Mouse (Mus musculus) left cerebral cortex, adult 18-20 months (tissue): ENCODE results near the gene Taok2. TPM values are rescaled to one million over a fixed set of nuclear protein-coding genes. Genes with fewer than 3 reads are reported as not detected.
A peak's percentile ranks its signal among the peaks of the same experiment; 100 is the strongest.

ENCODE experiments used
- DNase-seq, 2 experiments: peaks; one replicate each; pipeline ENCODE4 v3.0.0; 2021 to 2022; ENCODE audit warnings: low spot score in 2 of 2, mixed read lengths in 1 of 2
- total RNA-seq, 2 experiments: library from RNA; stranded (reverse); gene quantifications; 2 replicates each; pipeline ENCODE4 v1.2.3; 2021

Taok2 gene
- total RNA-seq, 2 experiments from 2014 or later, result 150 to 163 TPM

DNA sequence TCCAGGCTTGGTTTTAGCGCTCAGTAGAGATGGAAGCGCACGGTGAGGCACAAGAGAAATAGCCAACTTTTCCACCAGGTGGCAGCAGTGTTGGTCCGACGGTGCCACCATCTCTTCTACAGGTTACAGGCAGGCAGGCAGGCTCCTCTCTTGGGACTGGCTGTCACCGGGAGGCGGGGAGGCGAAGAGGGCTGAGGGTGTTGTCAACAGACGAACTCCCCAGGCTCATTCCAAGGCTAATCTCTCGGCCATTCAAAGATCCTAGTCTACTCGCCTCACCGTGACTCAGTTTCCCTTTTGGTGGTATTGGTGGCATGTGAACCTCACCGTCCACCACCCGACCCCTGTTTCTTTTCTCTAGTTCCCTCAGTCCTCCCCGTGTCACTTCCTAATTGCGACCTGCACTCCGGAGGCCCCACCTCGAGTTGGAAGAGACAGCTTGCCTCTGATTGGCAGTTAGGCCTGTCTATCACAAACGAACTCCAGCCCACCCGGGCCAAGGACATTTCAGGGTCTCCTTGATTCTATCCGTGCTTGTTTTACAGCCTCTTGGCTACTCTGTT lies 52.4 kb downstream of the Taok2 start:
- peak; percentile 77 to 83 for DNase-seq

DNA sequence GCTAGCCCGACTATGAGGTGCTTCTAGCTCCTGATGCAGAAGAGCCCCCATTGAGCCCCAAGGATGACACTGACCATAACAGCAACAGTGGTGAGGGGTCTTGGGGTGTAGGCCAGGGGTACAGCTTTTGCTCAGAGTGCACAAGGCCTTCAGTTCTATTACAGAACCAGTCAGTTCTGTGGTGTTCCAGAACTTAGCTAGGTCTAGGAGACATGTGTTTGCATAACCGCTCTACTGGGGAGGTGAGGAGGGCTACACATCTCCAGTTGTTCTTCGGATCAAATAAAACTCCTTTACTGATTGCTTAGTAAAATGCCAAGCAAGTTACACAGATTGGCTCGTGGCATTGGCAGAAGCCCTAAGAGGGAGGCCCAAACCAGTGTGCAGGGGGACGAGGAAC lies 53.0 kb downstream of the Taok2 start, which contains the start of gene 4930451I11Rik:
Gene 4930451I11Rik, minus strand, starts transcription at position 101 of the 400 bp plus-strand sequence.
- no peak for DNase-seq

DNA sequence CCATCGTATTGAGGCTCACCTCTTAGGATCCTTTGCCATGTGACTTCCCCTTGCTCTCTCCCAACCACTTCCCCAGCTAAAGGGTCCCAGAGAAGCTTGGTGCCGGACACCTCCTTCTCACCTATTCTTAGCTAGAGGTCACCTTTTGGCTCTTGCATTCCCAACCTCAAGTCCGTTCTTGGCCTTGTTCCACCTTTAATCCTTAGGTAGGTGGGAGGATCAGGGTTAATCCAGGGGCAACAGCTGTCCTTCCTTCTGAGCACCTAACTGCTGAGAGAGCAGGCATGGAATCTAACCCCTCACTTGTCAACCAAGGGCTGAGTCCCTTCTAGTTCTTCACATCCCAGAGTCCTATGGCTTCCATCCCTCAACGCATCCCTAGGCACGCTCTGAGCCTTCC lies 58.6 kb downstream of the Taok2 start:
- DNase-seq, result no peak

DNA sequence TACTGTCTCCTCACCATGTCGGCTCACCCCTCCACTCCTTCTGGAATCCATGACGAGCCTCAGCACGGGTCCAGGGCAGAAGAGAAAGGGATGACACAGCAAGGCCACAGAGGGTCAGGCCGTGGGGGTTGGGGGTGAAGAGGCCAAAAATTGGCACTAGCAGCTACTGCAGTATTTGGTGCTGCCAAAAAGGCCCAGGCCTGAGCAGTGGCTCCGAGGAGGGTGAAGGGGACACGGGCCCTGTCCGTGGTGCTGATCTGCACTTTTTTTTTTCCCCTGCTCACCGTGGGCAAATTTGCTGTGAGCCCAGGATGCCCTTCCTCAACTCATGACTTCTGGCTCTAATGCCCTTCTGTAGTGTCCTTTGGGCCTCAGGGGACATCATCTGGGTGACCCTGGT lies 59.1 kb downstream of the Taok2 start:
- no peak for DNase-seq

DNA sequence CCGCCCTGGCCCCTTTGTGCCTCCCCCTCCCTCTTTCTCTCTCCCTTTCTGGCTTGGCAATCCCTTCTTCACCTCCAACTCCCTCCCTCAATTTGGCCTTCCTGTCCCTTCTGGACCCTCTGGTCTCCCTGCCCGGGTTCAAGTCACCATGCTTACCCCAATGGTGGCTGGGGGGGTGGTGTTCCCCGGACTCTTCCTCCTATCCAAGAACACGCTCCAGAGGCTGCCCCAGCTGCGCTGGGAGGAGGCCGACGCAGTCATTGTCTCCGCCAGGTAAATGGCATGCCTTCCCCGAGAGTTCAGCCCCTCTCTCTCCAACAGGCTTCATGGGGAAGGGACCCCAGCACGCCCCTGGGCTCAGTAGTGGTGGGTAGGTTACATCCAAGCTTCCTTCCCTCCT lies 60.6 kb downstream of the Taok2 start:
- DNase-seq, result no peak

DNA sequence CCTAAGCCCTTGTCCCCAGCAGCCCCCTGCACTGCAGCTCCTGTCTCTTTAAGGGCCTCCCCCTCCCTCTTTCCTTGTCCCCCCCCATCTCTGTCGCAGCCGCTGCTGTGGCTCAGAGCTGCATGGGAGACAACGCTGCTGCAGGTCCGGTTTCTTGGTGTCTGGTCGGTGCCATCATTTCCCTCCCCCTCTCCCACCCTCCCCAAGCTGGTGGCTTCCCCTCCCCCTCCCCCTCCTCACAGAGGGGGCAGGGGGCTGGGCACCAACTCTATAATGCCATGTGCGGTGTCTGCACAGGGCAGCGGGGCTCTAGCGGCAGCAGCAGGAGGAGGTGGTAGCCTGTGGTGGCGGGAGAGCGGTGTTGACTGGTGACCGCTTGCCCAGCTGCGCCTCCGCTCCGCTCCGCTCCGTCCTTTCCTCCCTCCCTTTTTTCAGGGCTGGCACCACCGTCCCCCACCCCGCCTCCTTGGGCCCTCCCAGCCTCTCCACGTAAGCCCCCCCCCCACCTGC lies 61.2 kb downstream of the Taok2 start:
- DNase-seq, result peak in 1 of 2 experiments; percentile 42

DNA sequence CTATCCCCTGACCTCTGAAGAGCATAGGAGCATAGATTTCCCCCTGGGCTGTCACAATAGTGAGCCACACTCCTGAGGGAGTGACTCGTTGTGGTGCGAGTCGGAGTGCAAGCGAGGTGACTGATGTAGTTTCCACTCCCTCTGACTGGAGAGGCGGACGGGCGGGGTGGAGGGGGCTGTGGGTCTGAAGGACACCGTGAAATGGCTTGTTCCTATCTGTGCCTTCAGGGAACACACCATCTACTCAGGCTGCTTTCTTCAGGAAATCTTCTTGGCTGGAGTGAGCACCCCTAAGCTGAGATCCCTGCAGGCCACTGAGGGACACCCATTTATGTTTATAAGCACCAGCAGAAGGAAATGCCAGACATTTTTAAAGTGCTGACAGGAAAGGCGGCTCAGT lies 61.8 kb downstream of the Taok2 start:
- no peak for DNase-seq

DNA sequence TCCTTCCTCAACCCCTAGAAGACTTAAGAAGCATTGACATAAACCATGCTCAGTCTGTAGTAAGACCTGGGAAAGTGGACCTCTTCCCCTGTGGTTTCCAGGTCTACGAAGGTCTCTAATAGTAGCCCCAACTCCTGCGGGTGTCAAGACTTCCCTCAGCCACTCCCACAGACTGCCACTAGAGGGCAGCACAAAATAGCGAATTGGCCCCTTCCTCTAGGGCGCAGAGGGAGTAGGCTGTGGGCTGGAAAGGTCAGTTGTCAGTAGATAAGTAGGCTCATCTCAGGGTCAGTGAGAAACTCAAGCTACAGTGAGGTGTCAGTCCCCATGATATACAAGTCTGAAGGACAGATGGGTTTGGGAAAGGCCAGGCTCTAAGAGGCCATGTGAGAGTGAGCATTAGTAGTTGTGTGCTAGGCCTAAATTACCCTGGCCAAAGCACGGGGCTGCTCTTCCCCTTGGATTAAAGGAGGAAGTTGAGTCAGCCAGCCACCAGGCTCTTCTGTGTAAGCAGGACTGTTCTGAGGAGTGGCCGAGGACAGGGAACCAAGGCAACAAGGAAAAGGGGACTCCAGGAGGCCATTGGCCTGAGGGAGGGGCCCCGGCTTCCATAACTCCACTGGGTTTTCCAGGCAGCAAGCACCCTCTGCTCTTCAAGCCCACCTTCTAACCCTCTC lies 62.5 kb downstream of the Taok2 start:
- peak; percentile 80 to 88 for DNase-seq

DNA sequence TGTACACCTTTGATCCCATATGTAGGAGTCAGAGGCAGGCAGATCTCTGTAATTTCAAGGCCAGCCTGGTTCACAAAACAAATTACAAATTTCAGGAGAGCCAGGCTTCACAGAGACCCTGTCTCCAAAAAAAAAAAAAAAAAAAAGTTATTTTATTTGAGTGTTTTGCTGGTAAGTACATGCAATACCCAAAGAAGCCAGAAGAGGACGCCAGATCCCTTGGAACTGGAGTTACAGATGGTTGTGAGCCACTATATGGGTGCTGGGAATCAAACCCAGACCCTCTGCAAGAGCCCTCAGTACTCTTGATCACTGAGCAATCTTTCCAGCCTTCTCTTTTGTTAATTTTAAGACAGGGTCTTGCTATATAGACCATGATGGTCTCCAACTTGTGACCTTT lies 65.7 kb downstream of the Taok2 start:
- DNase-seq, result no peak

DNA sequence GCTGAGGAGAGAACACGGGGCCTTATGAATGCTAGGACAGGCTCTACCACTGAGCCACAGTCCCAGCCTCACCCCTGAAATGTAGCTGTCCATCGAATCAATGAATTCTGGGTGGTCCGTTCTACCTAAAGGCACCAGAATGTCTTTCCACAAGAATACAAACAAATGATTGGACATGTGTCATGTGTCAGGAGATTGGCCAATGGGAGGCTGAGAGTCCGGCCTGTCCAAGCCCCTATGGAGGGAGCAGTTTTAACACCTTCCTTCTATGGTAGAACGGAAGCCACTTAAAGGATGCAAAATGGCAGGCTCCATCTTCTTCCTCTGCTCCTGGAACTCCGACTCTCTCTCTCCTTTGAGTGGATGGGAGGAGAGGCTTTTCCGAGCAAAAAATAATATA lies 66.9 kb downstream of the Taok2 start:
- DNase-seq, result no peak

DNA sequence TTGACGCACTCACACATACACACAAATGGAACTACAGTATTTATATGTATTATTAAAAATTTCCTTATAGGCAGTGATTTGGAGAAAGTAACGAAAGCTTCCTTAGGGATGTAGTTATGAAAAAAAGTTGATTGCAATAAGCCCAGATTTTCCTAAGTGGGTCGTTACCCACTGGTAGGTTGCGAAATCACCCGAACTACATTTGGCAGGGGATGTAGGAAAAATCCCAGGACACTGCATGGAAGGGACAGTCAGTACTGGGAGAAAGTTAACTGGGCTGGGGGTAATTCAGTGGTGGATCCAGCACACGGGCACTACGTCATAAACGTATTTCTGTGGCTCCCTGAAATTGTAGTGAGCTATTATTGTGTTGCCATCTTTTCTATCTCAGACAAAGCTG lies 68.0 kb downstream of the Taok2 start:
- no peak for DNase-seq

DNA sequence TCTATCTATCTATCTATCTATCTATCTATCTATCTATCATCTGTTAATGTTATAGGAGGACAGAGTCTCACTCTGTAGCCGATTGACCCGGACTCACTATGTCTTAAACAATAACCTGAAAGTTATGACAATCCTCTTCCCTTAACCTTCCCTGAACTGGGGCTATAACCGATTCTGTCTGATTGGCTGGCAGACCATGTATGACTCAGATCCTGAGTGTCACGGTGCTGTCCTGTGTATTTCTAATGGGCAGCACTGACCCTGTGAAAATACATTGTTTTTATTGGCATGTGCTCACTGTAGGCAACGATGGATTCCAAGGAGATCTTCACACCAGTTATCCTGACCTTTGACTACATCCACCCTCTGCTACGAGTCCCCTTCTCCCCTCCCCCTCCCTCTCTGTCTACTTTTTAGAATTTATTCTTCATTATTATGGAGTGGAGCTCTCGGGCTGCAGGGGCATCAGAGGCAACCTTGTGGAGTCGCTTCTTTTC lies 68.7 kb downstream of the Taok2 start:
- no peak for DNase-seq

Other genes with a start within 250 kb of the Taok2 start
- gene Sgf29, start 235.4 kb downstream of the Taok2 start, total RNA-seq, result 10 to 100 TPM; 30.5 to 32.9 TPM
- gene Sult1a1, start 208.3 kb downstream of the Taok2 start, total RNA-seq, result 10 to 100 TPM in 1 of 2 experiments, 1 to 10 TPM in 1; 8.1 to 12.9 TPM
- gene Bola2, start 189.3 kb downstream of the Taok2 start, total RNA-seq, result 10 to 100 TPM; 90.5 to 94.8 TPM
- 10 to 100 TPM; 14.5 to 15.1 TPM for gene Slx1b, start 188.9 kb downstream of the Taok2 start, total RNA-seq
- 100 to 1,000 TPM; 161 to 166 TPM for gene Coro1a, start 176.9 kb downstream of the Taok2 start, total RNA-seq
- 100 to 1,000 TPM; 157 to 208 TPM for gene Mapk3, start 125.1 kb downstream of the Taok2 start, total RNA-seq
- gene Gdpd3, start 118.4 kb downstream of the Taok2 start, total RNA-seq, result 1 to 10 TPM; 1.3 to 3.5 TPM
- gene Ypel3, start 107.7 kb downstream of the Taok2 start, total RNA-seq, result 100 to 1,000 TPM; 282 to 325 TPM
- gene Tbx6, start 103.2 kb downstream of the Taok2 start, total RNA-seq, result under 1 TPM; 0.56 to 0.63 TPM
- 10 to 100 TPM; 48.3 to 48.5 TPM for gene Ppp4c, start 92.2 kb downstream of the Taok2 start, total RNA-seq
- 10 to 100 TPM; 63.0 to 65.5 TPM for gene Fam57b, start 87.0 kb downstream of the Taok2 start, total RNA-seq
- not detected for gene 4930451I11Rik, start 53.1 kb downstream of the Taok2 start, total RNA-seq
- gene Doc2a, start 37.3 kb downstream of the Taok2 start, total RNA-seq, result 10 to 100 TPM; 55.8 to 56.1 TPM
- 10 to 100 TPM; 29.0 to 31.9 TPM for gene Hirip3, start 22.7 kb downstream of the Taok2 start, total RNA-seq
- 10 to 100 TPM; 54.0 to 54.6 TPM for gene Ino80e, start 22.3 kb downstream of the Taok2 start, total RNA-seq
- gene Tmem219, start 38.2 kb upstream of the Taok2 start, total RNA-seq, result 10 to 100 TPM; 19.6 to 23.3 TPM
- gene Kctd13, start 44.2 kb upstream of the Taok2 start, total RNA-seq, result 100 to 1,000 TPM; 136 to 158 TPM
- gene Asphd1, start 64.9 kb upstream of the Taok2 start, total RNA-seq, result 10 to 100 TPM; 39.7 to 43.3 TPM
- 100 to 1,000 TPM; 407 to 416 TPM for gene Sez6l2, start 65.9 kb upstream of the Taok2 start, total RNA-seq
- 100 to 1,000 TPM; 171 to 180 TPM for gene Cdipt, start 91.2 kb upstream of the Taok2 start, total RNA-seq
- gene Cdiptos, start 91.4 kb upstream of the Taok2 start, total RNA-seq, result under 1 TPM in 1 of 2 experiments, not detected in 1; 0.45 TPM
- gene Mvp, start 129.9 kb upstream of the Taok2 start, total RNA-seq, result 1 to 10 TPM; 8.6 to 9.5 TPM
- not detected for gene Pagr1b, start 131.8 kb upstream of the Taok2 start, total RNA-seq
- 10 to 100 TPM; 18.7 to 35.6 TPM for gene Pagr1a, start 132.6 kb upstream of the Taok2 start, total RNA-seq
- 10 to 100 TPM; 45.7 to 55.3 TPM for gene Gm42742, start 136.4 kb upstream of the Taok2 start, total RNA-seq
- gene Prrt2, start 136.5 kb upstream of the Taok2 start, total RNA-seq, result 100 to 1,000 TPM; 202 to 211 TPM
- gene Maz, start 142.3 kb upstream of the Taok2 start, total RNA-seq, result 100 to 1,000 TPM; 205 to 207 TPM
- 1 to 10 TPM; 3.6 to 5.7 TPM for gene Kif22, start 157.8 kb upstream of the Taok2 start, total RNA-seq
- not detected for gene Zg16, start 202.6 kb upstream of the Taok2 start, total RNA-seq
- 1 to 10 TPM; 1.1 to 1.6 TPM for gene AI467606, start 206.7 kb upstream of the Taok2 start, total RNA-seq
- gene Qprt, start 237.5 kb upstream of the Taok2 start, total RNA-seq, result under 1 TPM; 0.54 to 0.63 TPM